ENCODE assay signal across 7 mouse cellular contexts in the genomic region with DNA sequence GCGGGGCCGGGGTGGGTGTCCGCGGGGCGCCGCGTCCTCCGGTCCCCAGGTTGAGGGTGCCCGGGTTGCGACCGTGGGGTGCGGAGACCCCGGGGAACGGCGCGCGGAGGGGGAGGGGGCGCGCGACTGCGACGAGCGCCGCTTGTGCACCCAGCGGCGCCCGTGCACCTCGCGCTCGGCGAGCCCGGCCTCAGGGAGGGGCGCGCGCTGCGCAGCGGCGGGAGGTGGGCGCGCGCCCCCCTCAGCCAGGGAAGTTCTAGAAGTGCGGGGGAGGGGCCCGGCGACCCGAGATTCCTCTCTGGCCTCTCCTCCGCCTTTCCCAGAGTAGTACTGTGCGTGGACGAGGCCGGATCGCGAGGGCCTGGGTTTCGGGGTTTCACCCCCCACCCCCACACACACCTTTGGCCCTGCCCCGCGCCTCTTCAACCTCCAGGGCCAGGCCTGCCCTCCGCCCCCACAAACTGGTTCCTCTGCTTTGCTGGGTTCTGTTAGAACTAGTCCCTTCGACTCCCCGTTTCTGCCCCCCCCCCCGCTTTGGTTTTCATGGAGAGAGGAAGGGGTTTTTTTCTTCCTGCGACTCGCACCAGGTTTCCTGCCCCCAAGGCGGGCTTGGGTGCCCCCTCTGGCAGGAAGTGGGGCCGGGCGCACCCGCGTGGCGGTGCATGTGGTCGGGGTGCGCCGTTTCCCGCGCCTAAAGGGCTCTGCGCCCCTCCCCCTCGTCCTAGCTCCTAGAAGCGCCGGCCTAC. TPM values are rescaled to one million over a fixed set of nuclear protein-coding genes. Genes with fewer than 3 reads are reported as not detected.
DNase-seq lines count a peak whose midpoint lies in the region; ATAC-seq and TF ChIP-seq lines count a peak whose summit lies in the region.

No protein-coding gene starts in this region.

- peak; percentile 19; the same call in 1 of the 2 replicates for TF ChIP-seq CTCF in brain, embryonic 14.5 days (IDR thresholded peaks at IDR 0.05; ENCODE audit: borderline replicate concordance, extremely low read depth, insufficient read depth, insufficient read length)
- TF ChIP-seq CTCF in heart, postnatal 0 days (IDR thresholded peaks at IDR 0.05; ENCODE audit: low read depth), result peak; percentile 16
- no peak for TF ChIP-seq CTCF in liver, adult 2 months (IDR thresholded peaks at IDR 0.05; ENCODE audit: low read depth, low read length)
- TF ChIP-seq CTCF in thymus, adult 2 months (IDR thresholded peaks at IDR 0.05; ENCODE audit: borderline replicate concordance, control insufficient read depth, extremely low read depth, insufficient read depth, low read length, poor library complexity), result peak; percentile 59; the same call in 1 of the 2 replicates

- 0 out of 2 replicates have a peak, but pooled peaks have one; percentile 11 for TF ChIP-seq POLR2A in brain, embryonic 14.5 days (IDR thresholded peaks at IDR 0.05; ENCODE audit: borderline replicate concordance, extremely low read depth, insufficient read depth, insufficient read length, poor library complexity, severe bottlenecking)
- no peak for TF ChIP-seq POLR2A in liver, adult 2 months (IDR thresholded peaks at IDR 0.05; ENCODE audit: extremely low read depth, insufficient read depth, low read length)
- TF ChIP-seq POLR2A in thymus, adult 2 months (IDR thresholded peaks at IDR 0.05; ENCODE audit: control insufficient read depth, extremely low read depth, insufficient read depth, low read length, poor library complexity), result no peak

- peak overlapping the region; percentile 83 for H3K9ac ChIP-seq in heart, postnatal 0 days (replicated peaks; ENCODE audit: low read depth, low read length)
- peak overlapping the region; percentile 59 for H3K9ac ChIP-seq in liver, adult 2 months (ENCODE audit: low read depth, low read length)
- H3K9ac ChIP-seq in midbrain, embryonic 16.5 days (ENCODE audit: low read depth, low read length), result peak overlapping the region; percentile 94

- H3K36me3 ChIP-seq in heart, postnatal 0 days (replicated peaks; ENCODE audit: control insufficient read depth, insufficient read depth, low read length), result no peaks in the 10 kb centered on the region
- H3K36me3 ChIP-seq in liver, adult 2 months (ENCODE audit: control insufficient read depth, insufficient read depth, low read length), result no peaks in the 10 kb centered on the region
- peaks cover 4% of the 10 kb centered on the region for H3K36me3 ChIP-seq in midbrain, embryonic 16.5 days (ENCODE audit: control insufficient read depth, insufficient read depth, low read length)
- H3K36me3 ChIP-seq in thymus, adult 2 months (ENCODE audit: control insufficient read depth, insufficient read depth, low read length), result peaks cover 15% of the 10 kb centered on the region

- peak; percentile 32 for ATAC-seq in heart, postnatal 0 days (ENCODE audit: insufficient read depth, low read depth)
- peak; percentile 47 for ATAC-seq in midbrain, embryonic 16.5 days

- H3K9me3 ChIP-seq in heart, postnatal 0 days (replicated peaks; ENCODE audit: control insufficient read depth, low read length), result no peaks in the 10 kb centered on the region
- H3K9me3 ChIP-seq in midbrain, embryonic 16.5 days (replicated peaks; ENCODE audit: control insufficient read depth, low read length, poor library complexity, severe bottlenecking), result no peaks in the 10 kb centered on the region

- no peaks in the 10 kb centered on the region for H3K27me3 ChIP-seq in heart, postnatal 0 days (ENCODE audit: control insufficient read depth, insufficient read depth, low read length)
- H3K27me3 ChIP-seq in liver, adult 2 months (ENCODE audit: control insufficient read depth, insufficient read depth, low read length), result no peaks in the 10 kb centered on the region
- peaks cover 9% of the 10 kb centered on the region for H3K27me3 ChIP-seq in midbrain, embryonic 16.5 days (ENCODE audit: control insufficient read depth, insufficient read depth, low read depth, low read length)
- H3K27me3 ChIP-seq in thymus, adult 2 months (ENCODE audit: control insufficient read depth, insufficient read depth, low read length), result no peaks in the 10 kb centered on the region

- TF ChIP-seq EP300 in heart, postnatal 0 days (IDR thresholded peaks at IDR 0.05; ENCODE audit: low read depth), result no peak

- DNase-seq in urinary bladder, postnatal 14 days (ENCODE audit: low spot score), result peak; percentile 63
- no peak for DNase-seq in urinary bladder, postnatal 36 days (ENCODE audit: low spot score in 2 of 2)
- peak; percentile 70 for DNase-seq in brain, embryonic 14.5 days (ENCODE audit: low read depth)
- no peak for DNase-seq in heart, postnatal 0 days (ENCODE audit: low spot score)
- no peak for DNase-seq in liver, adult 2 months (ENCODE audit: extremely low read depth, low read depth, low spot score)
- DNase-seq in thymus, adult 2 months, result peak; percentile 94

- peak overlapping the region; percentile 86 for H3K27ac ChIP-seq in heart, postnatal 0 days (ENCODE audit: low read depth)
- no peak overlapping the region for H3K27ac ChIP-seq in liver, adult 2 months (replicated peaks; ENCODE audit: insufficient read depth, low read depth, low read length)
- peak overlapping the region; percentile 93 for H3K27ac ChIP-seq in midbrain, embryonic 16.5 days (ENCODE audit: low read length)
- peak overlapping the region; percentile 65 for H3K27ac ChIP-seq in thymus, adult 2 months (ENCODE audit: control insufficient read depth, insufficient read depth, low read length)

- H3K4me2 ChIP-seq in heart, postnatal 0 days (ENCODE audit: low read depth, low read length), result peak overlapping the region; percentile 96
- peak overlapping the region; percentile 76 for H3K4me2 ChIP-seq in midbrain, embryonic 16.5 days (ENCODE audit: low read length)

- H3K79me2 ChIP-seq in liver, adult 2 months (ENCODE audit: control insufficient read depth, insufficient read depth, low read length), result 0 out of 2 replicates have a peak, but pooled peaks cover 6% of the 10 kb centered on the region

- peak overlapping the region; percentile 81 for H3K4me3 ChIP-seq in heart, postnatal 0 days (ENCODE audit: low read depth, low read length)
- H3K4me3 ChIP-seq in liver, adult 2 months (ENCODE audit: insufficient read depth, low read depth, low read length), result peak overlapping the region; percentile 59
- H3K4me3 ChIP-seq in midbrain, embryonic 16.5 days (ENCODE audit: low read depth, low read length), result peak overlapping the region; percentile 88
- peak overlapping the region; percentile 55 for H3K4me3 ChIP-seq in thymus, adult 2 months (ENCODE audit: control insufficient read depth, insufficient read depth, low read length)

- WGBS in heart, postnatal 0 days, result under 1% methylated on average over 52 of the region's 75 CpGs
- 1% methylated on average over 71 of the region's 75 CpGs for WGBS in liver, adult 2 months
- under 1% methylated on average over 33 of the region's 75 CpGs for WGBS in midbrain, embryonic 16.5 days
- WGBS in thymus, adult 2 months, result 1% methylated on average over 70 of the region's 75 CpGs

- H3K4me1 ChIP-seq in heart, postnatal 0 days (ENCODE audit: control insufficient read depth, insufficient read depth), result peaks cover 20% of the 10 kb centered on the region
- H3K4me1 ChIP-seq in liver, adult 2 months (ENCODE audit: control insufficient read depth, insufficient read depth, low read length), result peaks cover 4% of the 10 kb centered on the region
- H3K4me1 ChIP-seq in midbrain, embryonic 16.5 days (ENCODE audit: control insufficient read depth, insufficient read depth, low read length), result peaks cover 31% of the 10 kb centered on the region
- H3K4me1 ChIP-seq in thymus, adult 2 months (replicated peaks; ENCODE audit: control insufficient read depth, insufficient read depth, low read length), result peaks cover 54% of the 10 kb centered on the region

RNA-seq across cellular contexts. Expression of gene Hmga1, which starts 1.1 kb away (rescaled TPM):
- 120 and 130 TPM in 2 replicates for polyA plus RNA-seq in brain, embryonic 14.5 days (2012; rRNA removed)
- total RNA-seq in heart, postnatal 0 days (2014; rRNA removed; ENCODE audit: low replicate concordance), result 108 TPM in 2 replicates
- 56.7 and 59.7 TPM in 2 replicates for polyA plus RNA-seq in heart, postnatal 0 days (2015; fragmentation: Nextera tagmentation; extraction: Ambion mirVana)
- total RNA-seq in liver, adult 2 months (2014; rRNA removed), result 5.7 and 8.1 TPM in 2 replicates
- polyA plus RNA-seq in liver, adult 2 months (2012; rRNA removed), result 16.5 and 21.4 TPM in 2 replicates
- 124 and 134 TPM in 2 replicates for polyA plus RNA-seq in midbrain, embryonic 16.5 days (2015; fragmentation: Nextera tagmentation; extraction: Ambion mirVana)
- 430 and 578 TPM in 2 replicates for polyA plus RNA-seq in thymus, adult 2 months (2012; rRNA removed)

RNA-seq across cellular contexts. Expression of gene AI413582, which starts 8.2 kb away (rescaled TPM):
- 35.8 and 53.5 TPM in 2 replicates for polyA plus RNA-seq in brain, embryonic 14.5 days (2012; rRNA removed)
- total RNA-seq in heart, postnatal 0 days (2014; rRNA removed; ENCODE audit: low replicate concordance), result 11.1 and 13.4 TPM in 2 replicates
- 18.5 and 20.1 TPM in 2 replicates for polyA plus RNA-seq in heart, postnatal 0 days (2015; fragmentation: Nextera tagmentation; extraction: Ambion mirVana)
- 4.5 and 4.9 TPM in 2 replicates for total RNA-seq in liver, adult 2 months (2014; rRNA removed)
- 11.3 and 12.9 TPM in 2 replicates for polyA plus RNA-seq in liver, adult 2 months (2012; rRNA removed)
- 55.4 and 65.8 TPM in 2 replicates for polyA plus RNA-seq in midbrain, embryonic 16.5 days (2015; fragmentation: Nextera tagmentation; extraction: Ambion mirVana)
- 89.4 and 120 TPM in 2 replicates for polyA plus RNA-seq in thymus, adult 2 months (2012; rRNA removed)

RNA-seq across cellular contexts. Expression of gene Grm4, which starts 36.2 kb away (rescaled TPM):
- polyA plus RNA-seq in brain, embryonic 14.5 days (2012; rRNA removed), result 16.3 and 28.0 TPM in 2 replicates
- not detected in 2 replicates for total RNA-seq in heart, postnatal 0 days (2014; rRNA removed; ENCODE audit: low replicate concordance)
- polyA plus RNA-seq in heart, postnatal 0 days (2015; fragmentation: Nextera tagmentation; extraction: Ambion mirVana), result 0.03 TPM in 1 of 2 replicates, not detected in the other
- 0.07 TPM in 1 of 2 replicates, not detected in the other for total RNA-seq in liver, adult 2 months (2014; rRNA removed)
- polyA plus RNA-seq in liver, adult 2 months (2012; rRNA removed), result not detected in 2 replicates
- 7.5 and 11.0 TPM in 2 replicates for polyA plus RNA-seq in midbrain, embryonic 16.5 days (2015; fragmentation: Nextera tagmentation; extraction: Ambion mirVana)
- polyA plus RNA-seq in thymus, adult 2 months (2012; rRNA removed), result 1.5 and 1.9 TPM in 2 replicates

Comparison
In these comparisons a context has a peak if more than half of its experiments do, and no peak if none do; other contexts are left out.
1. DNase-seq: peak in urinary bladder, postnatal 14 days (single experiment), brain, embryonic 14.5 days (single experiment) and thymus, adult 2 months (single experiment); none in urinary bladder, postnatal 36 days (0 of 2), heart, postnatal 0 days (single experiment) and liver, adult 2 months (single experiment).
2. Peak in every context shown above with its lines, with median percentiles within 50 percentile points of each other: H3K4me3 ChIP-seq and H3K9ac ChIP-seq.